Mouse (Mus musculus) liver, postnatal 0 days (tissue): ENCODE measurements at regions not wholly inside any gene's neighbourhood (a gene's known extent, or its start where the extent isn't known, plus 50 kb on each side); places are given as distances from the start of the nearest gene placed in this dataset.

Source experiments
- CTCF ChIP-seq: sonication (generic); IDR thresholded peaks from 2 replicates; pipeline ENCODE4 v1.5.1; 2016; ENCODE audit warnings: antibody characterized with exemption, low read depth
- EP300 ChIP-seq: IDR thresholded peaks from 2 replicates; pipeline ENCODE4 v1.6.1; 2016; ENCODE audit warnings: antibody characterized with exemption, low read depth, mild to moderate bottlenecking

DNA sequence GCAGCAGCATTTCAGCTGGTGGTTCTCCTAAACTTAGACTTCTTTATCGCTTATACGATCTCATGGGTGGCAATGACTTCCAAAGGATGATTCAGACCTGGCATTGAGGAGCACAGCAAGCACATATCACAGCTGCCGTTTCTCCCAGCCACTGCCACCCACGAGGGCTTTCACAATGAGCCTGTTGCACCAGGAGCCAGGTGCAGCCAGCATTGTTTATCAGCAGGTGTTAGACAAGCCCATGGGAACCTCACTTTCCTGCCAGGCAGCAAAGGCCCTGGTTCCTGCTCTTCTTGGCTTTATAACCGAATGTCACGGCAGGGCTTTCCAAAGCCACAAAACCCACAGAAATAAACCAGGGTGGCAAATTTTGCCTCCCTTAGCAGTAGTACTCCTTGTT lies 175.3 kb upstream of the Rgma start:
- no peak for TF ChIP-seq CTCF
- no peak for TF ChIP-seq EP300
